Mouse (Mus musculus): ENCODE results near the gene Tmem204. TPM values are rescaled to one million over a fixed set of nuclear protein-coding genes. Genes with fewer than 3 reads are reported as not detected.

Tmem204 gene
- polyA plus RNA-seq, 1 experiment from 2014 or later, result 9.4 TPM

- Histone ChIP-seq H3K27ac (ENCODE audit: low read depth) (no peak within 1 kb of the TSS), H3K9me3 (ENCODE audit: low read length) (no peaks in the 10 kb centered on the region), H3K36me3 (replicated peaks; ENCODE audit: insufficient read depth, low read length) (no peaks in the 10 kb centered on the region), H3K27me3 (ENCODE audit: insufficient read depth, low read length) (no peaks in the 10 kb centered on the region), H3K4me2 (ENCODE audit: low read depth, low read length) (no peak within 1 kb of the TSS), H3K4me3 (ENCODE audit: low read depth, low read length) (no peak within 1 kb of the TSS), H3K4me1 (ENCODE audit: insufficient read depth) (peaks cover 6% of the 10 kb centered on the region), H3K9ac (replicated peaks) (no peak within 1 kb of the TSS)
- ATAC-seq (no peak), DNase-seq (no peak)
- WGBS (ENCODE audit: insufficient replicate concordance), result 32% methylated on average over 3 of the region's 3 CpGs
- TF ChIP-seq CTCF (IDR thresholded peaks at IDR 0.05; ENCODE audit: low read depth) (no peak), EP300 (IDR thresholded peaks at IDR 0.05; ENCODE audit: low read depth) (no peak)
These were observed 37.0 kb upstream of the Tmem204 start, which contains the start of gene Ptx4 for GRCm38 (mm10) chr17:25120406-25120805. Ptx4 (plus strand) TSS chr17:25120760.

DNA sequence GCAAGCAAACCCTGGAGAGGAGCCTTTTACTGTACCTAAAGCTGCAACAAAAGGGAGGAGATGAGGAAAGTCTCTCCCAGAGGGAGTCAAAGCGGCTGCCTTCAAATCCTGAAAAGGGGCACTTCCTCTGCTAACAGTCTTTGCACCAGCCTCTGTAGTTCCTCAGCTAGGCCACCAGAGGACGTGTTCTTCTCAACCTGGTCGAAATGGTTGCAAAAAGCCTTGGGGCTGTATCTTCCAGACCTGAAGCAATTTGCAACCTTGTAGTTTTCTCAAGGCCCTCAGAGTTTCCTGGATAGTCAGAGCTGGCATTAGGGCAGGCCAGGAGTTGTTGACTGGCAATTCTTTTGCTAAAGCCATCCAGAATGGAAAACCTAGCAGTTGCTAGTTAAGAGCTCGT is 33.9 kb upstream of the Tmem204 start:
- 35% methylated on average over 4 of the region's 4 CpGs for WGBS (ENCODE audit: insufficient replicate concordance)
- no peak for TF ChIP-seq EP300 (IDR thresholded peaks at IDR 0.05; ENCODE audit: low read depth)
- TF ChIP-seq CTCF (IDR thresholded peaks at IDR 0.05; ENCODE audit: low read depth), result peak; percentile 63
- no peak overlapping the region for H3K27ac ChIP-seq (ENCODE audit: low read depth)

GRCm38 (mm10) chr17:25115664-25116432 is 32.5 kb upstream of the Tmem204 start, which contains the start of gene Telo2:
Telo2 (minus strand) TSS chr17:25115967.
- TF ChIP-seq CTCF (IDR thresholded peaks at IDR 0.05; ENCODE audit: low read depth) (no peak), EP300 (IDR thresholded peaks at IDR 0.05; ENCODE audit: low read depth) (no peak)
- Histone ChIP-seq H3K36me3 (replicated peaks; ENCODE audit: insufficient read depth, low read length) (peaks cover 5% of the 10 kb centered on the region; the same call in 1 of the 2 replicates), H3K27me3 (ENCODE audit: insufficient read depth, low read length) (no peaks in the 10 kb centered on the region), H3K4me3 (ENCODE audit: low read depth, low read length) (peak within 1 kb of the TSS; percentile 57), H3K4me1 (ENCODE audit: insufficient read depth) (peaks cover 15% of the 10 kb centered on the region), H3K27ac (ENCODE audit: low read depth) (peak within 1 kb of the TSS; percentile 63), H3K9ac (replicated peaks) (peak within 1 kb of the TSS; percentile 47), H3K4me2 (ENCODE audit: low read depth, low read length) (peak within 1 kb of the TSS; percentile 97), H3K9me3 (ENCODE audit: low read length) (no peaks in the 10 kb centered on the region)
- WGBS (ENCODE audit: insufficient replicate concordance), result 5% methylated on average over 40 of the region's 40 CpGs
- DNase-seq (peak; percentile 94), ATAC-seq (peak; percentile 95)

More for the DNA sequence above, 33.9 kb upstream of the Tmem204 start:
- peaks cover 2% of the 10 kb centered on the region; the same call in 1 of the 2 replicates for H3K36me3 ChIP-seq (replicated peaks; ENCODE audit: insufficient read depth, low read length)
- no peaks in the 10 kb centered on the region for H3K27me3 ChIP-seq (ENCODE audit: insufficient read depth, low read length)
- no peak overlapping the region for H3K4me2 ChIP-seq (ENCODE audit: low read depth, low read length)
- peaks cover 15% of the 10 kb centered on the region for H3K4me1 ChIP-seq (ENCODE audit: insufficient read depth)
- H3K9ac ChIP-seq (replicated peaks), result no peak overlapping the region
- DNase-seq (no peak), ATAC-seq (no peak)
- H3K9me3 ChIP-seq (ENCODE audit: low read length), result no peaks in the 10 kb centered on the region
- H3K4me3 ChIP-seq (ENCODE audit: low read depth, low read length), result no peak overlapping the region

DNA sequence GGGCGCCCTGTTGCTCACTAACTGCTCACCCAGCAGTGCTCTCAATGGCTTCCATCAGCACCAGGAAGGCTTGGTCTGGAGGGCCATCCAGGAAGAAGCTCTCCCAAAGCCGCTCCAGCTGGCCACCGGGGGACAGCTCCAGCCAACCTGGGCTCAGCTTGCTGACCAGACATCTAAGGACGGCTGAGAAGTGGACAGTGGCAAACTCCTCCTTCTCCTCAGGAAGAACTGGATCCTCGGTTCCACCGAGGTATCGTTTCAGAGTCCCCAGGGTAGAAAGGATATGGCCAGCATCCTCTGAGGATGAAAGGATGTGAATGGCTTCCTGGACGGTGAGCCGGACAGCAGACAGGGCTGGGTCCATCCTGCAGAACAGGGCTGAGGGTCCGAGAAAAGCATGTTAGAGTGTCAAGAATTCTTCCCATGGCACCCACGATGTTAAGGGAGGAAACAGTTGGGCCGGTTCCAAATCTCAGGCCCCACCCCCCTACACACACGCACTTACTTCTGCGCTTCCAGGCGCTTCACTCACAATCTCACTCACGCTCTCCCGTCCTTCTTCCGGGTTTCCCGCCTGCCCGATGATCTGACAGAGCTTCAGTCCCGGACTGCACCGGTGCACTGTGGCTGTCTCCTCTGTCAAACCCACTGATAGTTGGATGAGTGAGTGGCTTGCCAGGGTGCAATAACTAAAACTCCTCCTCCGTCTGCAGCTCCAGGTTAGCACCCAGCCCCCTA is 31.7 kb upstream of the Tmem204 start:
- Histone ChIP-seq H3K4me3 (ENCODE audit: low read depth, low read length) (peak overlapping the region; percentile 57), H3K27ac (ENCODE audit: low read depth) (peak overlapping the region; percentile 63), H3K9me3 (ENCODE audit: low read length) (no peaks in the 10 kb centered on the region), H3K36me3 (replicated peaks; ENCODE audit: insufficient read depth, low read length) (peaks cover 11% of the 10 kb centered on the region; the same call in 1 of the 2 replicates), H3K9ac (replicated peaks) (peak overlapping the region; percentile 47), H3K27me3 (ENCODE audit: insufficient read depth, low read length) (no peaks in the 10 kb centered on the region), H3K4me2 (ENCODE audit: low read depth, low read length) (peak overlapping the region; percentile 97), H3K4me1 (ENCODE audit: insufficient read depth) (peaks cover 15% of the 10 kb centered on the region)
- DNase-seq (peak; percentile 70), ATAC-seq (peak; percentile 58)
- TF ChIP-seq EP300 (IDR thresholded peaks at IDR 0.05; ENCODE audit: low read depth) (no peak), CTCF (IDR thresholded peaks at IDR 0.05; ENCODE audit: low read depth) (no peak)
- 9% methylated on average over 23 of the region's 23 CpGs for WGBS (ENCODE audit: insufficient replicate concordance)

DNA sequence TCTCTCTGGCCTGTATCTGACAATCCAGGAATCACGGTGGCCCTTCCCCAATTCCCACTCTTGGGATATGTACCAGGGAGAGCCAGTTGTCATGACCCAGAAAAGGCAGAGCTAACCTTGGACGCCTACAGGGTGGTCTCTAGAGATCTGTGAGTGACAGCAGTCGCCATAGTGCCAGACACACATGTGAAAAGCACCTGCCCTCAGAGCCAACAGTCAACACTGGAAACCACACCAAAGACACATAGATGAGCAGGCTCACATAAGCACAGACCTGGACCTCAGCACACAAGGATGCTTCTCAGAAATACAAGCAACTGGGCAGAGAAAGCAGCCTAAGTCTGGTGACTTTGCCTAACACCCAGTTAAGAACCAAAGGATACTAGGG is 29.0 kb upstream of the Tmem204 start:
- WGBS (ENCODE audit: insufficient replicate concordance), result 78% methylated on average over 3 of the region's 3 CpGs
- TF ChIP-seq EP300 (IDR thresholded peaks at IDR 0.05; ENCODE audit: low read depth) (no peak), CTCF (IDR thresholded peaks at IDR 0.05; ENCODE audit: low read depth) (no peak)
- Histone ChIP-seq H3K4me1 (ENCODE audit: insufficient read depth) (peaks cover 15% of the 10 kb centered on the region), H3K4me3 (ENCODE audit: low read depth, low read length) (no peak overlapping the region), H3K9me3 (ENCODE audit: low read length) (no peaks in the 10 kb centered on the region), H3K9ac (replicated peaks) (no peak overlapping the region), H3K27ac (ENCODE audit: low read depth) (no peak overlapping the region), H3K4me2 (ENCODE audit: low read depth, low read length) (no peak overlapping the region), H3K27me3 (ENCODE audit: insufficient read depth, low read length) (no peaks in the 10 kb centered on the region), H3K36me3 (replicated peaks; ENCODE audit: insufficient read depth, low read length) (peaks cover 11% of the 10 kb centered on the region; the same call in 1 of the 2 replicates)
- ATAC-seq (no peak), DNase-seq (no peak)

Measured in liver, postnatal 0 days (tissue).